Mouse (Mus musculus) CH12.LX (cell line): ENCODE measurements around the gene Pdia3. TPM values are rescaled to one million over a fixed set of nuclear protein-coding genes. Genes with fewer than 3 reads are reported as not detected.

Source experiments
- DNase-seq: peaks from one replicate; pipeline ENCODE4 v3.0.0-alpha.2; 2013; ENCODE audit errors: extremely low read depth
- H3K27ac ChIP-seq: 2 replicates; pipeline ENCODE4 v1.5.1; 2012; ENCODE audit warnings: low read depth, mild to moderate bottlenecking, control low read depth, moderate library complexity; ENCODE audit not compliant: insufficient read depth
- H3K27me3 ChIP-seq: replicated peaks from 2 replicates; pipeline ENCODE3; 2012; ENCODE audit warnings: inconsistent platforms
- H3K36me3 ChIP-seq, 2 experiments: replicated peaks in 1 of 2; 2 replicates each; pipeline versions ENCODE3 to v1.6.1; 2012; ENCODE audit warnings: inconsistent platforms in 1 of 2, low read length in 1 of 2, mild to moderate bottlenecking in 1 of 2, mixed read lengths in 1 of 2, moderate library complexity in 1 of 2; ENCODE audit not compliant: control insufficient read depth in 1 of 2, insufficient read depth in 1 of 2
- H3K4me1 ChIP-seq, 2 experiments: 2 replicates each; pipeline ENCODE4 v1.6.1; 2012; ENCODE audit warnings: inconsistent platforms in 1 of 2, moderate library complexity in 1 of 2; ENCODE audit not compliant: insufficient read depth in 2 of 2, control insufficient read depth in 1 of 2
- H3K4me2 ChIP-seq: 2 replicates; pipeline ENCODE4 v1.6.1; 2012; ENCODE audit warnings: low read depth, mild to moderate bottlenecking, control low read depth; ENCODE audit not compliant: poor library complexity, insufficient read depth, severe bottlenecking
- H3K4me3 ChIP-seq, 3 experiments: fragments of 150-350 bp in 1 of 3; sonication (generic) in 1 of 3; replicated peaks in 1 of 3; 2 replicates each; pipeline versions ENCODE3 to v1.5.1; 2011 to 2012; ENCODE audit warnings: low read depth in 2 of 3, low read length in 2 of 3, mild to moderate bottlenecking in 2 of 3, moderate library complexity in 2 of 3, control low read depth in 1 of 3, improper control_type of control experiment in 1 of 3, inconsistent platforms in 1 of 3, mixed read lengths in 1 of 3; ENCODE audit not compliant: poor library complexity in 1 of 3
- H3K79me2 ChIP-seq: replicated peaks from 2 replicates; pipeline ENCODE4 v1.6.1; 2012; ENCODE audit warnings: mild to moderate bottlenecking, moderate library complexity; ENCODE audit not compliant: control insufficient read depth, poor library complexity, insufficient read depth, severe bottlenecking; ENCODE audit errors: extremely low read depth
- H3K9ac ChIP-seq: 2 replicates; pipeline ENCODE4 v1.6.1; 2012; ENCODE audit warnings: low read depth, mild to moderate bottlenecking, control low read depth, moderate library complexity; ENCODE audit not compliant: insufficient read depth
- H3K9me3 ChIP-seq: replicated peaks from 2 replicates; pipeline ENCODE3; 2012; ENCODE audit warnings: low read length, inconsistent platforms, mixed read lengths
- BHLHE40 ChIP-seq: IDR thresholded peaks from 2 replicates; pipeline ENCODE4 v1.6.1; 2011; ENCODE audit warnings: mild to moderate bottlenecking, low read depth, low read length, improper control_type of control experiment
- E2F4 ChIP-seq: IDR thresholded peaks from 2 replicates; pipeline ENCODE4 v1.6.1; 2011; ENCODE audit warnings: low read depth, low read length, improper control_type of control experiment; ENCODE audit not compliant: insufficient replicate concordance
- ELF1 ChIP-seq: IDR thresholded peaks from 2 replicates; pipeline ENCODE4 v1.6.1; 2014; ENCODE audit warnings: low read depth, mild to moderate bottlenecking, inconsistent platforms, low read length, improper control_type of control experiment
- EP300 ChIP-seq: IDR thresholded peaks from 2 replicates; pipeline ENCODE4 v1.6.1; 2011; ENCODE audit warnings: low read length, improper control_type of control experiment
- GABPA ChIP-seq: IDR thresholded peaks from 2 replicates; pipeline ENCODE4 v1.6.1; 2012; ENCODE audit warnings: low read depth, low read length, improper control_type of control experiment, inconsistent platforms; ENCODE audit not compliant: insufficient replicate concordance
- IRF4 ChIP-seq: IDR thresholded peaks from 2 replicates; pipeline ENCODE4 v1.6.1; 2014; ENCODE audit warnings: low read depth, mild to moderate bottlenecking, inconsistent platforms, low read length, improper control_type of control experiment
- JUN ChIP-seq: IDR thresholded peaks from 2 replicates; pipeline ENCODE4 v1.6.1; 2011; ENCODE audit warnings: low read depth, mild to moderate bottlenecking, low read length, improper control_type of control experiment, moderate library complexity; ENCODE audit not compliant: insufficient read depth
- JUND ChIP-seq: conservative IDR thresholded peaks from 2 replicates; pipeline ENCODE4 v1.6.1; 2011; ENCODE audit warnings: low read depth, low read length, improper control_type of control experiment
- MAFK ChIP-seq: IDR thresholded peaks from 2 replicates; pipeline ENCODE4 v1.6.1; 2011; ENCODE audit warnings: low read length, improper control_type of control experiment; ENCODE audit not compliant: insufficient replicate concordance
- MAX ChIP-seq: IDR thresholded peaks from 2 replicates; pipeline ENCODE4 v1.6.1; 2011; ENCODE audit warnings: low read length, improper control_type of control experiment
- MAZ ChIP-seq: IDR thresholded peaks from 2 replicates; pipeline ENCODE4 v1.6.1; 2012; ENCODE audit warnings: low read depth, mild to moderate bottlenecking, inconsistent platforms, low read length, improper control_type of control experiment, moderate library complexity
- MXI1 ChIP-seq: IDR thresholded peaks from 2 replicates; pipeline ENCODE4 v1.6.1; 2011; ENCODE audit warnings: mild to moderate bottlenecking, low read depth, low read length, improper control_type of control experiment
- MYC ChIP-seq: IDR thresholded peaks from 2 replicates; pipeline ENCODE4 v1.6.1; 2011; ENCODE audit warnings: low read depth, mild to moderate bottlenecking, improper control_type of control experiment, low read length
- NELFE ChIP-seq: IDR thresholded peaks from 2 replicates; pipeline ENCODE4 v1.6.1; 2011; ENCODE audit warnings: low read depth, low read length, improper control_type of control experiment
- NRF1 ChIP-seq: IDR thresholded peaks from 2 replicates; pipeline ENCODE4 v1.6.1; 2014; ENCODE audit warnings: low read depth, mild to moderate bottlenecking, inconsistent platforms, low read length, improper control_type of control experiment, moderate library complexity
- PAX5 ChIP-seq: IDR thresholded peaks from 2 replicates; pipeline ENCODE4 v1.6.1; 2012; ENCODE audit warnings: low read length, inconsistent platforms, mixed read lengths
- POLR2AphosphoS2 ChIP-seq: IDR thresholded peaks from 2 replicates; pipeline ENCODE4 v1.6.1; 2011; ENCODE audit warnings: low read depth, low read length, improper control_type of control experiment
- RAD21 ChIP-seq: IDR thresholded peaks from 2 replicates; pipeline ENCODE4 v1.6.1; 2011; ENCODE audit warnings: low read depth, mild to moderate bottlenecking, low read length, improper control_type of control experiment, moderate library complexity
- SIN3A ChIP-seq: IDR thresholded peaks from 2 replicates; pipeline ENCODE4 v1.6.1; 2012; ENCODE audit warnings: low read length, improper control_type of control experiment, inconsistent platforms
- SMC3 ChIP-seq: IDR thresholded peaks from 2 replicates; pipeline ENCODE4 v1.6.1; 2011; ENCODE audit warnings: low read depth, low read length, improper control_type of control experiment
- TBP ChIP-seq: conservative IDR thresholded peaks from 2 replicates; pipeline ENCODE4 v1.6.1; 2011; ENCODE audit warnings: low read depth, low read length, improper control_type of control experiment
- TCF12 ChIP-seq: IDR thresholded peaks from 2 replicates; pipeline ENCODE4 v1.6.1; 2014; ENCODE audit warnings: low read depth, mild to moderate bottlenecking, inconsistent platforms, low read length, improper control_type of control experiment
- UBTF ChIP-seq: IDR thresholded peaks from 2 replicates; pipeline ENCODE4 v1.6.1; 2012; ENCODE audit warnings: low read depth, mild to moderate bottlenecking, inconsistent platforms, low read length, improper control_type of control experiment, moderate library complexity
- USF1 ChIP-seq: IDR thresholded peaks from 2 replicates; pipeline ENCODE4 v1.6.1; 2014; ENCODE audit warnings: low read depth, mild to moderate bottlenecking, inconsistent platforms, low read length, improper control_type of control experiment
- USF2 ChIP-seq: conservative IDR thresholded peaks from 2 replicates; pipeline ENCODE4 v1.6.1; 2011; ENCODE audit warnings: low read depth, low read length, improper control_type of control experiment
- ZC3H11A ChIP-seq: IDR thresholded peaks from 2 replicates; pipeline ENCODE4 v1.6.1; 2012; ENCODE audit warnings: low read depth, mild to moderate bottlenecking, inconsistent platforms, low read length, improper control_type of control experiment
- ZKSCAN1 ChIP-seq: IDR thresholded peaks from 2 replicates; pipeline ENCODE4 v1.6.1; 2012; ENCODE audit warnings: low read depth, inconsistent platforms, low read length, improper control_type of control experiment, borderline replicate concordance
- ZMIZ1 ChIP-seq: IDR thresholded peaks from 2 replicates; pipeline ENCODE4 v1.6.1; 2012; ENCODE audit warnings: low read depth, mild to moderate bottlenecking, inconsistent platforms, low read length, improper control_type of control experiment
- dilution Hi-C: fragments of 300-500 bp; cut with MboI; formaldehyde crosslinking; loops from 2 replicates; pipeline ENCODE4 v1.14.3; 2020; ENCODE audit warnings: low sequenced_read_pairs; ENCODE audit not compliant: extremely low pct_unique_long_range_greater_than_20kb, extremely low pct_ligation_motif_present
- in situ Hi-C: fragments of 300-500 bp; cut with MboI; formaldehyde crosslinking; loops from 3 replicates; pipeline ENCODE4 v1.14.3; 2019; ENCODE audit warnings: low sequenced_read_pairs, low pct_ligation_motif_present, low pct_unique_long_range_greater_than_20kb, mixed read lengths
- polyA plus RNA-seq: library from polyadenylated mRNA; unstranded; fragments of >175 nt; gene quantifications from 2 replicates; pipeline ENCODE4 v1.2.1, GENCODE M21; 2012; ENCODE audit warnings: low read depth; ENCODE audit not compliant: insufficient read length
- total RNA-seq, 2 experiments: library from RNA; depleted of rRNA; stranded (reverse); fragments of 300-350 nt in 1 of 2; fragments of >200 nt in 1 of 2; gene quantifications; 2 replicates each; pipeline ENCODE4 v1.2.3; 2012 to 2014

Gene Pdia3
- total and polyA plus RNA-seq, 3 experiments = 54.5 to 406 (median 169) TPM

GRCm38 (mm10) chr2:121445117-121445516 is 31.5 kb downstream of the Pdia3 start:
- H3K9ac ChIP-seq = no peak overlapping the region
- no peak overlapping the region for H3K27ac ChIP-seq
- no peak overlapping the region for H3K4me3 ChIP-seq
- peaks cover 6 to 36% of the 10 kb centered on the region in 2 experiments for H3K4me1 ChIP-seq
- no peak for TF ChIP-seq MAFK
- no peak for TF ChIP-seq PAX5
- TF ChIP-seq ZMIZ1 = no peak
- no peak for TF ChIP-seq NRF1
- TF ChIP-seq RAD21 = no peak
- TF ChIP-seq UBTF = no peak
- no peak for TF ChIP-seq USF1
- TF ChIP-seq E2F4 = no peak
- no peak for TF ChIP-seq ELF1
- no peak for TF ChIP-seq TCF12
- TF ChIP-seq SMC3 = no peak
- no peak for TF ChIP-seq JUN
- TF ChIP-seq EP300 = no peak
- no peak for TF ChIP-seq IRF4
- TF ChIP-seq MAZ = no peak
- TF ChIP-seq JUND = no peak
- no peak for TF ChIP-seq MXI1
- no peak for TF ChIP-seq NELFE
- in situ Hi-C loops = no loop called here
- H3K4me2 ChIP-seq = no peak overlapping the region
- dilution Hi-C loops = no loop called here
- no peaks in the 10 kb centered on the region for H3K36me3 ChIP-seq
- no peaks in the 10 kb centered on the region for H3K9me3 ChIP-seq
- DNase-seq = no peak
- H3K27me3 ChIP-seq = peaks cover 38% of the 10 kb centered on the region
- peaks cover 3% of the 10 kb centered on the region for H3K79me2 ChIP-seq

GRCm38 (mm10) chr2:121446506-121446905 is 32.9 kb downstream of the Pdia3 start:
- H3K27me3 ChIP-seq = peaks cover 38% of the 10 kb centered on the region
- TF ChIP-seq SIN3A = no peak
- no peak for TF ChIP-seq GABPA
- no peak for TF ChIP-seq BHLHE40
- TF ChIP-seq NELFE = no peak
- TF ChIP-seq ZC3H11A = no peak
- TF ChIP-seq MAZ = no peak
- TF ChIP-seq MXI1 = no peak
- TF ChIP-seq MYC = no peak
- no peak for TF ChIP-seq PAX5
- TF ChIP-seq MAX = no peak
- TF ChIP-seq USF2 = no peak
- no peak for TF ChIP-seq POLR2AphosphoS2
- no peak for TF ChIP-seq USF1
- TF ChIP-seq ZKSCAN1 = no peak
- TF ChIP-seq IRF4 = no peak
- TF ChIP-seq JUN = no peak
- no peak for TF ChIP-seq RAD21
- no peak for TF ChIP-seq TBP
- no peak for TF ChIP-seq JUND
- TF ChIP-seq E2F4 = no peak
- H3K4me3 ChIP-seq = no peak overlapping the region
- no peak for DNase-seq
- H3K9ac ChIP-seq = no peak overlapping the region
- H3K4me2 ChIP-seq = no peak overlapping the region
- dilution Hi-C loops = no loop called here
- H3K27ac ChIP-seq = no peak overlapping the region
- peaks cover 11 to 40% of the 10 kb centered on the region in 2 experiments for H3K4me1 ChIP-seq
- H3K9me3 ChIP-seq = no peaks in the 10 kb centered on the region
- H3K79me2 ChIP-seq = peaks cover 7% of the 10 kb centered on the region
- in situ Hi-C loops = no loop called here
- H3K36me3 ChIP-seq = peaks cover 0 to 10% of the 10 kb centered on the region in 2 experiments
